Mouse (Mus musculus) CH12.LX (cell line): ENCODE measurements at regions not wholly inside any gene's neighbourhood (a gene's known extent, or its start where the extent isn't known, plus 50 kb on each side); places are given as distances from the start of the nearest gene placed in this dataset.

ENCODE experiments used
- DNase-seq: peaks from one replicate; pipeline ENCODE4 v3.0.0-alpha.2; 2013; ENCODE audit errors: extremely low read depth
- H3K27ac ChIP-seq: 2 replicates; pipeline ENCODE4 v1.5.1; 2012; ENCODE audit warnings: low read depth, mild to moderate bottlenecking, control low read depth, moderate library complexity; ENCODE audit not compliant: insufficient read depth
- H3K27me3 ChIP-seq: replicated peaks from 2 replicates; pipeline ENCODE3; 2012; ENCODE audit warnings: inconsistent platforms
- H3K36me3 ChIP-seq, 2 experiments: replicated peaks in 1 of 2; 2 replicates each; pipeline versions ENCODE3 to v1.6.1; 2012; ENCODE audit warnings: inconsistent platforms in 1 of 2, low read length in 1 of 2, mild to moderate bottlenecking in 1 of 2, mixed read lengths in 1 of 2, moderate library complexity in 1 of 2; ENCODE audit not compliant: control insufficient read depth in 1 of 2, insufficient read depth in 1 of 2
- H3K4me1 ChIP-seq, 2 experiments: 2 replicates each; pipeline ENCODE4 v1.6.1; 2012; ENCODE audit warnings: inconsistent platforms in 1 of 2, moderate library complexity in 1 of 2; ENCODE audit not compliant: insufficient read depth in 2 of 2, control insufficient read depth in 1 of 2
- H3K4me2 ChIP-seq: 2 replicates; pipeline ENCODE4 v1.6.1; 2012; ENCODE audit warnings: low read depth, mild to moderate bottlenecking, control low read depth; ENCODE audit not compliant: poor library complexity, insufficient read depth, severe bottlenecking
- H3K4me3 ChIP-seq, 3 experiments: fragments of 150-350 bp in 1 of 3; sonication (generic) in 1 of 3; replicated peaks in 1 of 3; 2 replicates each; pipeline versions ENCODE3 to v1.5.1; 2011 to 2012; ENCODE audit warnings: low read depth in 2 of 3, low read length in 2 of 3, mild to moderate bottlenecking in 2 of 3, moderate library complexity in 2 of 3, control low read depth in 1 of 3, improper control_type of control experiment in 1 of 3, inconsistent platforms in 1 of 3, mixed read lengths in 1 of 3; ENCODE audit not compliant: poor library complexity in 1 of 3
- H3K79me2 ChIP-seq: replicated peaks from 2 replicates; pipeline ENCODE4 v1.6.1; 2012; ENCODE audit warnings: mild to moderate bottlenecking, moderate library complexity; ENCODE audit not compliant: control insufficient read depth, poor library complexity, insufficient read depth, severe bottlenecking; ENCODE audit errors: extremely low read depth
- H3K9ac ChIP-seq: 2 replicates; pipeline ENCODE4 v1.6.1; 2012; ENCODE audit warnings: low read depth, mild to moderate bottlenecking, control low read depth, moderate library complexity; ENCODE audit not compliant: insufficient read depth
- H3K9me3 ChIP-seq: replicated peaks from 2 replicates; pipeline ENCODE3; 2012; ENCODE audit warnings: low read length, inconsistent platforms, mixed read lengths
- BHLHE40 ChIP-seq: IDR thresholded peaks from 2 replicates; pipeline ENCODE4 v1.6.1; 2011; ENCODE audit warnings: mild to moderate bottlenecking, low read depth, low read length, improper control_type of control experiment
- CHD1 ChIP-seq: IDR thresholded peaks from 2 replicates; pipeline ENCODE4 v1.6.1; 2012; ENCODE audit warnings: low read depth, low read length, improper control_type of control experiment, inconsistent platforms
- CTCF ChIP-seq, 2 experiments: IDR thresholded peaks in 1 of 2; conservative IDR thresholded peaks in 1 of 2; 2 replicates each; pipeline ENCODE4 v1.5.1; 2011 to 2012; ENCODE audit warnings: low read depth in 2 of 2, low read length in 2 of 2, improper control_type of control experiment in 1 of 2, inconsistent platforms in 1 of 2, mild to moderate bottlenecking in 1 of 2, moderate library complexity in 1 of 2
- EP300 ChIP-seq: IDR thresholded peaks from 2 replicates; pipeline ENCODE4 v1.6.1; 2011; ENCODE audit warnings: low read length, improper control_type of control experiment
- ETS1 ChIP-seq: conservative IDR thresholded peaks from 2 replicates; pipeline ENCODE4 v1.6.1; 2012; ENCODE audit warnings: low read depth, mild to moderate bottlenecking, inconsistent platforms, low read length, improper control_type of control experiment, moderate library complexity
- MAX ChIP-seq: IDR thresholded peaks from 2 replicates; pipeline ENCODE4 v1.6.1; 2011; ENCODE audit warnings: low read length, improper control_type of control experiment
- MEF2A ChIP-seq: IDR thresholded peaks from 2 replicates; pipeline ENCODE4 v1.6.1; 2014; ENCODE audit warnings: low read depth, mild to moderate bottlenecking, inconsistent platforms, low read length, improper control_type of control experiment, borderline replicate concordance
- NELFE ChIP-seq: IDR thresholded peaks from 2 replicates; pipeline ENCODE4 v1.6.1; 2011; ENCODE audit warnings: low read depth, low read length, improper control_type of control experiment
- NRF1 ChIP-seq: IDR thresholded peaks from 2 replicates; pipeline ENCODE4 v1.6.1; 2014; ENCODE audit warnings: low read depth, mild to moderate bottlenecking, inconsistent platforms, low read length, improper control_type of control experiment, moderate library complexity
- SIN3A ChIP-seq: IDR thresholded peaks from 2 replicates; pipeline ENCODE4 v1.6.1; 2012; ENCODE audit warnings: low read length, improper control_type of control experiment, inconsistent platforms
- ZKSCAN1 ChIP-seq: IDR thresholded peaks from 2 replicates; pipeline ENCODE4 v1.6.1; 2012; ENCODE audit warnings: low read depth, inconsistent platforms, low read length, improper control_type of control experiment, borderline replicate concordance
- ZNF384 ChIP-seq: IDR thresholded peaks from 2 replicates; pipeline ENCODE4 v1.6.1; 2012; ENCODE audit warnings: low read depth, low read length, improper control_type of control experiment, inconsistent platforms
- dilution Hi-C: fragments of 300-500 bp; cut with MboI; formaldehyde crosslinking; loops from 2 replicates; pipeline ENCODE4 v1.14.3; 2020; ENCODE audit warnings: low sequenced_read_pairs; ENCODE audit not compliant: extremely low pct_unique_long_range_greater_than_20kb, extremely low pct_ligation_motif_present
- in situ Hi-C: fragments of 300-500 bp; cut with MboI; formaldehyde crosslinking; loops from 3 replicates; pipeline ENCODE4 v1.14.3; 2019; ENCODE audit warnings: low sequenced_read_pairs, low pct_ligation_motif_present, low pct_unique_long_range_greater_than_20kb, mixed read lengths

GRCm38 (mm10) chrX:142574945-142575710 is 106.1 kb upstream of the Tmem164 start:
- in situ Hi-C loops = loop anchor here (25.0 kb wide), 1 partner anchor 487 kb away; no protein-coding TSS in a partner anchor
- no peak overlapping the region for H3K27ac ChIP-seq
- no peaks in the 10 kb centered on the region for H3K79me2 ChIP-seq
- DNase-seq = no peak
- no peaks in the 10 kb centered on the region for H3K27me3 ChIP-seq
- no peak overlapping the region for H3K4me2 ChIP-seq
- TF ChIP-seq NRF1 = no peak
- peak; percentile 33 to 49; a peak in 2 of 4 replicates for TF ChIP-seq CTCF (conservative IDR thresholded peaks at IDR 0.05 in 1 of 2, IDR thresholded peaks at IDR 0.05 in 1 of 2; ENCODE audit: low read depth in 2 of 2, low read length in 2 of 2)
- dilution Hi-C loops = no loop called here
- H3K9ac ChIP-seq = no peak overlapping the region
- H3K4me1 ChIP-seq = peaks cover 0 to 25% of the 10 kb centered on the region in 2 experiments; a peak in 3 of 4 replicates
- H3K4me3 ChIP-seq = no peak overlapping the region
- no peaks in the 10 kb centered on the region for H3K36me3 ChIP-seq
- H3K9me3 ChIP-seq = no peaks in the 10 kb centered on the region

GRCm38 (mm10) chrX:142576127-142576526 is 105.1 kb upstream of the Tmem164 start:
- peak; percentile 25; the same call in 1 of the 2 replicates for TF ChIP-seq BHLHE40
- TF ChIP-seq CTCF (conservative IDR thresholded peaks at IDR 0.05 in 1 of 2, IDR thresholded peaks at IDR 0.05 in 1 of 2; ENCODE audit: low read depth in 2 of 2, low read length in 2 of 2) = no peak
- TF ChIP-seq EP300 = peak; percentile 56; the same call in 1 of the 2 replicates
- peak; percentile 92 for TF ChIP-seq ZNF384
- TF ChIP-seq MEF2A = peak; percentile 67; the same call in 1 of the 2 replicates
- no peak; the same call in 1 of the 2 replicates for TF ChIP-seq SIN3A
- TF ChIP-seq ZKSCAN1 = no peak
- TF ChIP-seq MAX = no peak
- peak; percentile 36; the same call in 1 of the 2 replicates for TF ChIP-seq ETS1
- no peak for TF ChIP-seq NELFE
- no peak for TF ChIP-seq NRF1
- TF ChIP-seq CHD1 = no peak
- H3K4me1 ChIP-seq = peaks cover 0 to 25% of the 10 kb centered on the region in 2 experiments; a peak in 3 of 4 replicates
- H3K27me3 ChIP-seq = no peaks in the 10 kb centered on the region
- no peak overlapping the region for H3K27ac ChIP-seq
- in situ Hi-C loops (no loop called here), dilution Hi-C loops (no loop called here)
- no peaks in the 10 kb centered on the region for H3K36me3 ChIP-seq
- H3K4me2 ChIP-seq = peak overlapping the region; percentile 13; the same call in 1 of the 2 replicates
- DNase-seq = peak; percentile 65
- H3K9me3 ChIP-seq = no peaks in the 10 kb centered on the region
- no peaks in the 10 kb centered on the region for H3K79me2 ChIP-seq
- H3K9ac ChIP-seq = no peak overlapping the region
- no peak overlapping the region for H3K4me3 ChIP-seq
